Mouse (Mus musculus) lung, adult 18-20 months (tissue): ENCODE data around the gene Sprr2j-ps.

Experiments used
- DNase-seq, 2 experiments: peaks; one replicate each; pipeline ENCODE4 v3.0.0; 2022; ENCODE audit warnings: mixed read lengths in 2 of 2

The Sprr2j-ps gene

DNA sequence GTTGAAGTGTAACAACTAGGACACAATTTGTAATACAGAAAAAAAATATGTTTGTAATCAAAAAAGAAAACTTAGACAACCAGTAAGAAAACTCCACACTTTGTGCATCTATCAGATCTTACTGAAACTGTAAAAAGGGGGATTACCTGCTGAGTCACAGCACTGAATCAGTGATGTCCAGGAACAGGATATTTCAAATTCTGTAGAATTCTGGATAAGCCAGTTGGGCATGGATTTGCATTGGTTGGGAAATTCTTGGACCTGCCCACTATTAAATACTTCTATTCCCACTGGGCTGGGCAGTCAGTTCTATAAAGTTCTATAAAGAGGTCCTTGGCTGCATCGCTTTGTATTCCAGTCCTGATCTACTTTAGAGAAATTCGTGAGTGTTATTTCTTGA is at the start of gene Sprr2j-ps:
Gene Sprr2j-ps, plus strand, starts transcription at position 301 of the 400 bp plus-strand sequence.
- DNase-seq = no peak

DNA sequence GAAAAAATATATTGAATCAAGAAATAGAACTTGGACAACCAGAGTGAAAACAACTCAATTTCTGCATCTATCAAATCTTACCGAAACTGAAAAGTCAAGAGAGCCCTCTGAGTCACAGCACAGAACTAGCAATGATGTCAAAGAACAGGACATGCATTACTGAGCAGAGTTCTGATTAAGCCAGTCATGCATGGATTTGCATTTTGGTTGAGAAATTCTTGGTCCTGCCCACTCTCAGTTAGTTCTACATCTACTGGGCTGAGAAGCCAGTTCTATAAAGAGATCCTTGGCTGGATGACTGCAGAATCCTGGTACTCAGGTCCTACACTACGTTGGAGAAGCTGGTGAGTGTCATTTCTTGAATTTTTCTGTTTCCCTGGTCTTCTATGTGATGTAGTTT is 44.3 kb upstream of the Sprr2j-ps start:
- no peak for DNase-seq

DNA sequence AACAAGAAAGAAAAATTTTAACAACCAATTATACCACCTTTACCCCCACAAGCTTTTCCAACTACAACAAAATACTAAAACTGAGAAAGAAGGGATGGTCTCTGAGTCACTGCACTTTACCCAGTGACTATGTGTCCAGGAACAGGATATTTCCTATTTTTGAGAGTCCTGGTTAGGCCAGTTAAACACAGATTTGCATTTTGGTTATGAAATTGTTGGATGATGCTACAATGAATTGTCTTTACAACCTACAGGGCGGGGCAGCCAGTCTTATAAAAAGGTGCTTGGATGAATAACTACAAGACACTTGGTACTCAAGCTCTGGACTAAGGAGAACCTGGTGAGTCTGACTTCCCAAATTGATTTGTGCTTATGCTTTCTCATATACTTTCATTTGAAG is 32.5 kb upstream of the Sprr2j-ps start, which contains the start of gene Sprr2h:
Gene Sprr2h, plus strand, starts transcription at position 301 of the 400 bp plus-strand sequence.
- no peak for DNase-seq

DNA sequence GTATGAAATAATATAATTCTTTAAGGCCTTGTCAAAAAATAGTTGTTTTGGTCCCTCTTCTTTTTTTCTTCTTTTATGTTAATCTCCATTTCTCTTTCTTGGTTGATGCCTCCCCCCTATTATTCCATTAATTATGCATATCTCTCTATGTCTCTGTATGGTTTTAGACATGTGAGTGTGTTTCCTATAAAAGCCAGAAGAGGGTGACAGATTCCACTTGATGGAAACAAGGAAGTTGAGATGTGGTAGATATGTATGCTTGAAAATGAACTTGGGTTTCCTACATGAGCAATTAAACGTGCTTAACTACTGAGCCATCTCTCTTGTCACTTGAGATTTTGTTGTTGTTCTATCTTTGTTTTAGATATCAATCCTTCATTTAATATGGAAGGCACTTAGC is 23.6 kb upstream of the Sprr2j-ps start:
- DNase-seq = no peak

DNA sequence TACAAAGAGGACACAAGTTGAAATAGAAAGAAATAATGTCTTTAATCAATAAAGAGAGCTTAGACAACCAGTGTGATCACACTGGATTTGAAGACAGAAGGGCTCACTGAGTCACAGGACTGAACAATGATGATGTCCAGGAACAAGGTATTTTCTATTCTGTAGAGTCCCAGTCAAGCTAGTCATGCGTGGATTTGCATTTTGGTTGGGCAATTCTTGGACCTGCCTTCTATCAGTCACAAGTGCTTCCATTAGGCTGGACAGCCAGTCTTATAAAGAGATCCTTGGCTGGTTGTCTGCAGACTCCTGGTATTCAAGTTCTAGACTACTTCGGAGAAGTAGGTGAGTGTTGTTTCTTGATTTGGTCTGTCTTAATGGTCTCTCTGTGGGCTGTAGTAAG is 10.2 kb upstream of the Sprr2j-ps start, which contains the start of gene Sprr2i:
Gene Sprr2i, plus strand, starts transcription at position 301 of the 400 bp plus-strand sequence.
- DNase-seq = no peak

DNA sequence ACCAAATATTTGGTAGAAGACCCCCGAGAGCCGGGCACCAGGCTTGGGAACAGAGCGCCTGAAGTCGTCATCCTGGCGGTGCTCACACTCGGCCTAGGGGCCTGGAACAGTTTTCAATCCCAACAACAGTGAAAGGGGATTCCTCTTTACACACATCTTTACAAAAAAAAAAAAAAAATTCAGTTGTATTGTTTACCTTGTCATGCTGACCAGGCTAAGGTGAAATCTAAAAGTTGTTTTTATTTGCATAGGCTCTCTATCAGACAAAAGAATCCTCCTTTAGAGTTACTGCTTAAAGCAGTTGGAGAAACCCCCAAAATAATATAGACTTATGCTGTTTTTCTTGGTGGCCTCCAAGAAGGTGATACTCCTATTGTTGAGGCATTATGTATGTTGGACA is 11.4 kb downstream of the Sprr2j-ps start, which contains the start of gene Gm9774:
Gene Gm9774, minus strand, starts transcription at position 101 of the 400 bp plus-strand sequence.
- DNase-seq = no peak

DNA sequence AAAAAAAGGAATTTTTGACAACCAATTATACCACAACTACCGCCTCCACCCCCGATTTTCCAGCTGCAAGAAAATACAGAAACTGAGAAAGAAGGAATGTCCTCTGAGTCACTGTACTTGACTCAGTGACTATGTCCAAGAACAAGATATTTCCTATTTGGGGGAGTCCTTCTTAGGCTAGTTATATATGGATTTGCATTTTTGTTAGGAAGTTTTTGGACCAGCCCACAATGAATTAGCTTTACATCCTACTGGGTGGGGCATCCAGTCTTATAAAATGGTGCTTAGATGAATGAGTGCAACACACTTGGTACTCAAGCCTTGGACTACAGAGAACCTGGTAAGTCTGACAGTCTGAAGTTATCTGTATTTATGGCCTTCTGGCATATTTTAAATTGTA is 14.4 kb downstream of the Sprr2j-ps start, which contains the start of gene Sprr2k:
Gene Sprr2k, plus strand, starts transcription at position 301 of the 400 bp plus-strand sequence.
- no peak for DNase-seq

DNA sequence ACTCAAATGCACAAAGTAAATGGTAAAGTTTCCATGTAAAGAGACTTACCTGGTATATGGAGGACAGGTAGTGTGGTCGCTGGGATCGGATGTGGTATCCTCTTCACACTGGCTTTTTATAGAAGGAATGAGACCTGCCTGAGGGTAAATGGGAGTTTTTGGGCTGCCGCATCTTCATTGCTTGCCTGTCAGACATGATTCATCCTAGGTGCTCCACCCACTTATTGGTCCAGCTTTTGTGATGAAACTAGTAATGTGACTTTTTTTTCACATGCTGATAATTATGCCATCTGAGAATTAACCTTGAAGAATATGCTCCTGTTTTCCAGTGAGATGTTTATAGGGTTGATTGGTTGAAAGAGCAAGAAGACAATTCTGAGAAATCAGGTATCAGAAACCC is 20.8 kb downstream of the Sprr2j-ps start, which contains the start of gene Sprr1b:
Gene Sprr1b, minus strand, starts transcription at position 101 of the 400 bp plus-strand sequence.
- DNase-seq = no peak

DNA sequence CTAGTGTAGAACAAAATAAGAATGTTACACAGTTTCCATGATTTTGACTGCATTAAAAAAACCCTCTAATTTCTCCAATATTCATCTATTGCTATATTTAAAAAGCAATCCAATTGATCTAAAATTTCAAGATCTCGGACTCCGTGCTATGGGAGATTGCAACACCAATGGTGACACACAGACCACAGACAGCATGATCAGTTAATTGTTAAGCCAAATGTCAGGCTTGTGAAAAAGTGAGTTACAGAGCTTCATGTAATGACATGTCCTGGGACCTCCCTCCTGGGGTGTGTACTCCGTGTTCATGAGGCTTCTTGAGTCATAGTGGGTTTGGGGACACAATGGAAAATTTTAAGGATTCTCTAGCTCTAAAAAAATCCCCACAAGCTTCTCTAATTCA is 22.3 kb downstream of the Sprr2j-ps start:
- no peak for DNase-seq

DNA sequence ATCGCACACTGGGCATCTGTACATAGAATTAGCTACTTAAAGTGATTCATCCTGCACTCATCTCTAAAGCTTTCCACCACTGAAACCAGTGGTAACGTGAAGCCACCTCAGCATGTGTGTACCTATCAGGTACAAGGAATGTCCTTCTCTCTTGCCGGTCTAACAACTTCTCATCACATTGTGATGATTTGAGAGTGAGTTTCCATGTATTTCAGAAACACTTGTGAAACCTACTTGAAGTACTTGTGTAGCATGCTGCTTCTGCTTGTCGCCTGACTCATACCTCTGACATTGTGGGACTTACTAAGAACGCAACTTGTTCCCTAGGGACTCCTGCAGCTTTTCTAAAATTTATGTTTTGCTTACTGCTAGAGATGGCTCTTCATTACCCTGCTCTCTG is 37.3 kb downstream of the Sprr2j-ps start:
- no peak for DNase-seq

DNA sequence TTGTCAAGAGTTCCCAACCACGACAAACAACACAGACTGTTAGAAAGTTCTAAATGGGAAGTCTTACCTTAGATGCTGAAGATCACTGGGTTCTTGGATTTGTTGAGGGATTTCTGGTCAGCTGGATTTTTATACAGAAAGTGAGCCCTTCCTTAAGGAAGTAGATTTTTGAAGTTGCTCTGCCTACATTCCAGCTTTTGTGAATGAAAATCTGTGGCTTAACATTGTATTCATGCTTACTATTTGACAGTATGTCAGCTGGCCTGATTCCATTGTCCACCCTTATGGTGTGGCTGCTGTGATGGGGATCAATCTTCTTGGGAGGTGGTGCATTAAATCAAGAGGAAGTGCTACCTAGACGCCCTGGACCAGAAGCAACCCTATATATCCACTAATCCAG is 40.7 kb downstream of the Sprr2j-ps start, which contains the start of gene Sprr3:
Gene Sprr3, minus strand, starts transcription at position 101 of the 400 bp plus-strand sequence.
- DNase-seq = no peak

DNA sequence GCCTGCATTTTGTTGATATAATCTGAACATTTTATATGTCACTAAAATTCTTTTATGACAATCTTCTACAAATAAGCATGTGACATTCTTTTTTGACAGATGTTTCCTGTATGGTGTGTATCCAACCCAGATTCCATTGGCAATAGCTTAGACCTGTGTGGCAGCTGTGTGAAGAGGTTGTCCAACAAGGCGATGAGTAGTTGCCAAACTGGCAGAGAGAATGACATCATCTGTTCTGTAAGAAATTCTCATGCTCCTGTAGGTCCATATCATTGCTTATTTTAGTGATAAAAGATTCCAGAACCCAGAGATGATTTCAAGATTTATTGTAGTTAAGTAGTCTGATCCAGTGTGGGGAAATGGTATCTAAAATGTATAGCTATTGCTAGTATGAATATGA is 48.7 kb downstream of the Sprr2j-ps start:
- DNase-seq = no peak

DNA sequence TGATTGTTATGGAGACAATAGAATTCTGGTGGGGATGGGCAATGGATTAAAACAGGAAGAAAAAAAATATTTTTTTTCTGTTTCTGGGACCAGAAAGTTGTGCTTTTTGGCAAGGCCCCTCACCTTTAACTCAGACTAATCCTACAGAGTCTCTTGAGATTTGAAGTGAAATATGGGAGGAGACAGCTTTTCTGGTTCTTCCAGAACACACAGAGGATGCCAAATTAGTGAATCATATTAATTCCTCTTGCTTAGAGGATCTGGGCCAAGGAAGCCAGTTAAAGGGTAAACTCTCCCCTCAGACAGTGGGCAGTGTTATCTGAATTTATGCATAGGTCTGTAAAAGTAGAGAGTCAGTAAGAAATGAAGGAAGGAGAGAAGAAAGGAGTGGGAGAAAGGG is 49.5 kb downstream of the Sprr2j-ps start:
- no peak for DNase-seq
